Mouse (Mus musculus) forebrain, embryonic 14.5 days (tissue): ENCODE measurements around the gene Slc1a3. TPM values are rescaled to one million over a fixed set of nuclear protein-coding genes. Genes with fewer than 3 reads are reported as not detected.

Source experiments
- ATAC-seq: fragments of 200-750 bp; cut with Nextera tagmentation; 2 replicates; pipeline ENCODE4 v1.8.0; 2017; ENCODE audit warnings: mild to moderate bottlenecking, moderate library complexity
- DNase-seq: peaks from one replicate; pipeline ENCODE4 v3.0.0-alpha.2; 2015; ENCODE audit warnings: low spot score
- H3K27ac ChIP-seq: fragments of 300-500 bp; sonication (generic); 2 replicates; pipeline ENCODE4 v1.5.1; 2014; ENCODE audit warnings: low read depth, mild to moderate bottlenecking, control low read depth, low read length, moderate library complexity
- H3K27me3 ChIP-seq: fragments of 300-500 bp; sonication (generic); replicated peaks from 2 replicates; pipeline ENCODE4 v1.6.1; 2014; ENCODE audit warnings: low read length, control low read depth, mixed read lengths; ENCODE audit not compliant: control insufficient read depth, insufficient read depth
- H3K36me3 ChIP-seq: fragments of 300-500 bp; sonication (generic); 2 replicates; pipeline ENCODE4 v1.6.1; 2014; ENCODE audit warnings: low read length, control low read depth; ENCODE audit not compliant: control insufficient read depth, insufficient read depth
- H3K4me1 ChIP-seq: fragments of 300-500 bp; sonication (generic); 2 replicates; pipeline ENCODE4 v1.6.1; 2014; ENCODE audit warnings: antibody characterized with exemption, low read length, control low read depth; ENCODE audit not compliant: control insufficient read depth, insufficient read depth
- H3K4me2 ChIP-seq: fragments of 300-500 bp; sonication (generic); 2 replicates; pipeline ENCODE4 v1.6.1; 2014; ENCODE audit warnings: mild to moderate bottlenecking, control low read depth, low read length
- H3K4me3 ChIP-seq: fragments of 300-500 bp; sonication (generic); 2 replicates; pipeline ENCODE4 v1.5.1; 2014; ENCODE audit warnings: low read depth, low read length, control low read depth
- H3K9ac ChIP-seq: fragments of 300-500 bp; sonication (generic); 2 replicates; pipeline ENCODE4 v1.6.1; 2014; ENCODE audit warnings: mild to moderate bottlenecking, low read length, control low read depth, moderate library complexity
- H3K9me3 ChIP-seq: fragments of 300-500 bp; sonication (generic); replicated peaks from 2 replicates; pipeline ENCODE4 v1.6.1; 2016; ENCODE audit warnings: low read length, control low read depth, mixed read lengths; ENCODE audit not compliant: control insufficient read depth
- WGBS: fragments of 180-500 bp; shearing (Covaris S2); extraction: QIAGEN DNeasy Blood & Tissue Kit; methylation state at CpG from one replicate; pipeline ENCODE4 v1.1.7; 2014; 5-methylcytosine and 5-hydroxymethylcytosine counted together
- polyA plus RNA-seq: library from polyadenylated mRNA; unstranded; fragments of >200 nt; fragmentation: Nextera tagmentation; extraction: Ambion mirVana; gene quantifications from 2 replicates; pipeline ENCODE4 v1.2.1, GENCODE M21; 2014

The Slc1a3 gene
- polyA plus RNA-seq = 102 and 128 TPM in 2 replicates

- peak within 1 kb of the TSS; percentile 56 for H3K4me3 ChIP-seq
- H3K27me3 ChIP-seq = no peaks in the 10 kb centered on the region
- under 1% methylated on average over 34 of the region's 34 CpGs for WGBS
- DNase-seq (peak; percentile 75), ATAC-seq (peak; percentile 88)
- peak within 1 kb of the TSS; percentile 91 for H3K4me2 ChIP-seq
- H3K9me3 ChIP-seq = no peaks in the 10 kb centered on the region
- H3K27ac ChIP-seq = peak within 1 kb of the TSS; percentile 63; the same call in 1 of the 2 replicates
- no peaks in the 10 kb centered on the region for H3K36me3 ChIP-seq
- peak within 1 kb of the TSS; percentile 72 for H3K9ac ChIP-seq
- H3K4me1 ChIP-seq = peaks cover 5% of the 10 kb centered on the region; the same call in 1 of the 2 replicates
Observed at GRCm38 (mm10) chr15:8710146-8711006, at the start of gene Slc1a3. Slc1a3 (minus strand) TSS chr15:8710764.

GRCm38 (mm10) chr15:8759026-8759425 lies 48.5 kb upstream of the Slc1a3 start:
- WGBS = 55% methylated on average over 3 of the region's 3 CpGs
- no peaks in the 10 kb centered on the region for H3K9me3 ChIP-seq
- no peak for DNase-seq
- H3K4me2 ChIP-seq = no peak overlapping the region
- H3K4me3 ChIP-seq = no peak overlapping the region
- no peak overlapping the region for H3K9ac ChIP-seq
- H3K27me3 ChIP-seq = no peaks in the 10 kb centered on the region
- no peak overlapping the region for H3K27ac ChIP-seq
- no peaks in the 10 kb centered on the region for H3K36me3 ChIP-seq
- no peak for ATAC-seq
- H3K4me1 ChIP-seq = no peaks in the 10 kb centered on the region

- H3K4me1 ChIP-seq = no peaks in the 10 kb centered on the region
- H3K4me2 ChIP-seq = no peak overlapping the region
- WGBS = 48% methylated on average over 6 of the region's 6 CpGs
- DNase-seq (peak; percentile 63), ATAC-seq (peak; percentile 85)
- H3K27me3 ChIP-seq = no peaks in the 10 kb centered on the region
- H3K9me3 ChIP-seq = no peaks in the 10 kb centered on the region
- no peak overlapping the region for H3K9ac ChIP-seq
- no peaks in the 10 kb centered on the region for H3K36me3 ChIP-seq
- H3K27ac ChIP-seq = no peak overlapping the region
- no peak overlapping the region for H3K4me3 ChIP-seq
Observed at GRCm38 (mm10) chr15:8756441-8756840, 45.9 kb upstream of the Slc1a3 start.

- Histone ChIP-seq H3K36me3 (no peaks in the 10 kb centered on the region), H3K9ac (no peak overlapping the region), H3K4me1 (no peaks in the 10 kb centered on the region), H3K4me2 (no peak overlapping the region), H3K9me3 (no peaks in the 10 kb centered on the region), H3K27me3 (no peaks in the 10 kb centered on the region), H3K27ac (no peak overlapping the region), H3K4me3 (no peak overlapping the region)
- ATAC-seq = no peak
- 94% methylated on average over 4 of the region's 4 CpGs for WGBS
- DNase-seq = no peak
Observed at GRCm38 (mm10) chr15:8749762-8750161, 39.2 kb upstream of the Slc1a3 start.

GRCm38 (mm10) chr15:8748771-8749170 lies 38.2 kb upstream of the Slc1a3 start:
- Histone ChIP-seq H3K4me2 (no peak overlapping the region), H3K4me3 (no peak overlapping the region), H3K27ac (no peak overlapping the region), H3K9me3 (no peaks in the 10 kb centered on the region), H3K9ac (no peak overlapping the region), H3K27me3 (no peaks in the 10 kb centered on the region), H3K4me1 (no peaks in the 10 kb centered on the region), H3K36me3 (no peaks in the 10 kb centered on the region)
- ATAC-seq (no peak), DNase-seq (no peak)
- 88% methylated on average over 1 of the region's 1 CpGs for WGBS

- Histone ChIP-seq H3K36me3 (no peaks in the 10 kb centered on the region), H3K9ac (no peak overlapping the region), H3K4me1 (peaks cover 2% of the 10 kb centered on the region; the same call in 1 of the 2 replicates), H3K9me3 (no peaks in the 10 kb centered on the region), H3K27me3 (no peaks in the 10 kb centered on the region), H3K27ac (no peak overlapping the region), H3K4me2 (no peak overlapping the region), H3K4me3 (no peak overlapping the region)
- ATAC-seq (no peak), DNase-seq (no peak)
- WGBS = 59% methylated on average over 6 of the region's 6 CpGs
Observed at GRCm38 (mm10) chr15:8741593-8741992, 31.0 kb upstream of the Slc1a3 start.

- Histone ChIP-seq H3K4me3 (no peak overlapping the region), H3K4me1 (peaks cover 2% of the 10 kb centered on the region; the same call in 1 of the 2 replicates), H3K27me3 (no peaks in the 10 kb centered on the region), H3K9me3 (no peaks in the 10 kb centered on the region), H3K4me2 (no peak overlapping the region), H3K27ac (no peak overlapping the region), H3K36me3 (no peaks in the 10 kb centered on the region), H3K9ac (no peak overlapping the region)
- no peak for ATAC-seq
- 97% methylated on average over 8 of the region's 8 CpGs for WGBS
- DNase-seq = no peak
Observed at GRCm38 (mm10) chr15:8740724-8741123, 30.2 kb upstream of the Slc1a3 start.

GRCm38 (mm10) chr15:8738156-8738555 lies 27.6 kb upstream of the Slc1a3 start:
- peaks cover 7% of the 10 kb centered on the region for H3K4me1 ChIP-seq
- WGBS = 73% methylated on average over 5 of the region's 5 CpGs
- DNase-seq = peak; percentile 13
- H3K4me2 ChIP-seq = no peak overlapping the region
- no peaks in the 10 kb centered on the region for H3K9me3 ChIP-seq
- no peak overlapping the region for H3K9ac ChIP-seq
- no peak for ATAC-seq
- no peak overlapping the region for H3K27ac ChIP-seq
- no peak overlapping the region for H3K4me3 ChIP-seq
- no peaks in the 10 kb centered on the region for H3K36me3 ChIP-seq
- H3K27me3 ChIP-seq = no peaks in the 10 kb centered on the region

- Histone ChIP-seq H3K9ac (no peak overlapping the region), H3K4me1 (peaks cover 5% of the 10 kb centered on the region; the same call in 1 of the 2 replicates), H3K27ac (no peak overlapping the region), H3K27me3 (no peaks in the 10 kb centered on the region), H3K9me3 (no peaks in the 10 kb centered on the region), H3K36me3 (no peaks in the 10 kb centered on the region), H3K4me2 (no peak overlapping the region), H3K4me3 (no peak overlapping the region)
- WGBS = 78% methylated on average over 6 of the region's 6 CpGs
- no peak for ATAC-seq
- DNase-seq = no peak
Observed at GRCm38 (mm10) chr15:8734363-8734739, 23.8 kb upstream of the Slc1a3 start.
